Mouse (Mus musculus): Measurements from ENCODE around the gene Prap1. TPM values are rescaled to one million over a fixed set of nuclear protein-coding genes. Genes with fewer than 3 reads are reported as not detected.

Gene Prap1
- not detected for total RNA-seq (2021)
- long read RNA-seq, experiment 1 = 0 reads
- long read RNA-seq, experiment 2 = 0 reads

GRCm38 (mm10) chr7:140092924-140093528 lies at the start of gene Prap1:
Gene Prap1, plus strand, starts transcription at chr7:140093395.
- no peak within 1 kb of the TSS for H3K4me3 ChIP-seq
- no peak for DNase-seq (ENCODE audit: extremely low spot score in 1 of 2, low spot score in 2 of 2)
- no peak for TF ChIP-seq CTCF (IDR thresholded peaks at IDR 0.05)
- intact Hi-C loops (cut with DNase I) = no loop called here
- no peak within 1 kb of the TSS for H3K27ac ChIP-seq

- Histone ChIP-seq H3K4me3 (no peak overlapping the region), H3K27ac (no peak overlapping the region)
- intact Hi-C loops (cut with DNase I) = no loop called here
- TF ChIP-seq CTCF (IDR thresholded peaks at IDR 0.05) = no peak
- DNase-seq (ENCODE audit: extremely low spot score in 1 of 2, low spot score in 2 of 2) = no peak
Observed at GRCm38 (mm10) chr7:140045546-140045945, 47.6 kb upstream of the Prap1 start.

GRCm38 (mm10) chr7:140047811-140048311 lies 45.3 kb upstream of the Prap1 start:
- intact Hi-C loops (cut with DNase I) = no loop called here
- no peak for DNase-seq (ENCODE audit: extremely low spot score in 1 of 2, low spot score in 2 of 2)
- H3K4me3 ChIP-seq = peak overlapping the region; percentile 33
- no peak for TF ChIP-seq CTCF (IDR thresholded peaks at IDR 0.05)
- H3K27ac ChIP-seq = no peak overlapping the region

- TF ChIP-seq CTCF (IDR thresholded peaks at IDR 0.05) = no peak
- Histone ChIP-seq H3K4me3 (peak within 1 kb of the TSS; percentile 34), H3K27ac (no peak within 1 kb of the TSS)
- intact Hi-C loops (cut with DNase I) = no loop called here
- no peak for DNase-seq (ENCODE audit: extremely low spot score in 1 of 2, low spot score in 2 of 2)
Observed at GRCm38 (mm10) chr7:140048361-140049114, 44.7 kb upstream of the Prap1 start, which contains the start of gene Msx3. Gene Msx3, minus strand, starts transcription at chr7:140049089.

- TF ChIP-seq CTCF (IDR thresholded peaks at IDR 0.05) = no peak
- no peak for DNase-seq (ENCODE audit: extremely low spot score in 1 of 2, low spot score in 2 of 2)
- no peak overlapping the region for H3K27ac ChIP-seq
Observed at GRCm38 (mm10) chr7:140049115-140049689, 44.0 kb upstream of the Prap1 start.

GRCm38 (mm10) chr7:140054124-140054523 lies 39.1 kb upstream of the Prap1 start:
- DNase-seq (ENCODE audit: extremely low spot score in 1 of 2, low spot score in 2 of 2) = no peak
- Histone ChIP-seq H3K4me3 (no peak overlapping the region), H3K27ac (no peak overlapping the region)
- intact Hi-C loops (cut with DNase I) = no loop called here
- TF ChIP-seq CTCF (IDR thresholded peaks at IDR 0.05) = no peak

More at GRCm38 (mm10) chr7:140049115-140049689, 44.0 kb upstream of the Prap1 start:
- intact Hi-C loops (cut with DNase I) = no loop called here
- peak overlapping the region; percentile 34 for H3K4me3 ChIP-seq

- intact Hi-C loops (cut with DNase I) = no loop called here
- peak; percentile 4 for TF ChIP-seq CTCF (IDR thresholded peaks at IDR 0.05)
- no peak for DNase-seq (ENCODE audit: extremely low spot score in 1 of 2, low spot score in 2 of 2)
- H3K27ac ChIP-seq = no peak overlapping the region
- H3K4me3 ChIP-seq = peak overlapping the region; percentile 48
Observed at GRCm38 (mm10) chr7:140057413-140058407, 35.5 kb upstream of the Prap1 start.

- no peak for DNase-seq (ENCODE audit: extremely low spot score in 1 of 2, low spot score in 2 of 2)
- Histone ChIP-seq H3K4me3 (peak overlapping the region; percentile 48), H3K27ac (no peak overlapping the region)
- intact Hi-C loops (cut with DNase I) = no loop called here
- no peak for TF ChIP-seq CTCF (IDR thresholded peaks at IDR 0.05)
Observed at GRCm38 (mm10) chr7:140058528-140058927, 34.7 kb upstream of the Prap1 start.

- no peak for TF ChIP-seq CTCF (IDR thresholded peaks at IDR 0.05)
- Histone ChIP-seq H3K27ac (no peak overlapping the region), H3K4me3 (no peak overlapping the region)
- DNase-seq (ENCODE audit: extremely low spot score in 1 of 2, low spot score in 2 of 2) = no peak
- intact Hi-C loops (cut with DNase I) = no loop called here
Observed at GRCm38 (mm10) chr7:140059601-140060000, 33.6 kb upstream of the Prap1 start.

- H3K4me3 ChIP-seq = peak overlapping the region; percentile 37
- TF ChIP-seq CTCF (IDR thresholded peaks at IDR 0.05) = no peak
- intact Hi-C loops (cut with DNase I) = loop anchor here (5.0 to 10.0 kb wide), 2 partner anchors 156 to 444 kb away; no protein-coding TSS in a partner anchor
- no peak overlapping the region for H3K27ac ChIP-seq
- DNase-seq (ENCODE audit: extremely low spot score in 1 of 2, low spot score in 2 of 2) = peak in 1 of 2 experiments; percentile 25
Observed at GRCm38 (mm10) chr7:140060936-140061831, 32.0 kb upstream of the Prap1 start.

Measured in left cerebral cortex, adult 2 months (tissue).